Mouse (Mus musculus): ENCODE measurements around the gene Spats2.

GRCm38 (mm10) chr15:99088292-99088691 is 37.4 kb upstream of the Spats2 start:
- no peak for TF ChIP-seq GATA1 (IDR thresholded peaks at IDR 0.05; ENCODE audit: borderline replicate concordance, low read length)
- no peak for TF ChIP-seq FLI1 (IDR thresholded peaks at IDR 0.05; ENCODE audit: low read length)
